Mouse (Mus musculus) neural tube, embryonic 14.5 days (tissue): ENCODE data around the gene Cdc42ep3. TPM values are rescaled to one million over a fixed set of nuclear protein-coding genes. Genes with fewer than 3 reads are reported as not detected.

Experiments
- ATAC-seq: fragments of 200-750 bp; cut with Nextera tagmentation; 2 replicates; pipeline ENCODE4 v1.8.0; 2017; ENCODE audit warnings: low read depth, mild to moderate bottlenecking, moderate TSS enrichment, moderate library complexity
- H3K27ac ChIP-seq: fragments of 300-500 bp; sonication (generic); 2 replicates; pipeline ENCODE4 v1.5.1; 2014; ENCODE audit warnings: low read depth, mild to moderate bottlenecking, control low read depth, low read length, moderate library complexity, mixed read lengths
- H3K27me3 ChIP-seq: fragments of 300-500 bp; sonication (generic); 2 replicates; pipeline ENCODE4 v1.6.1; 2014; ENCODE audit warnings: low read length; ENCODE audit not compliant: control insufficient read depth, insufficient read depth
- H3K36me3 ChIP-seq: fragments of 300-500 bp; sonication (generic); 2 replicates; pipeline ENCODE4 v1.6.1; 2014; ENCODE audit warnings: low read length, mixed read lengths; ENCODE audit not compliant: control insufficient read depth, insufficient read depth
- H3K4me1 ChIP-seq: fragments of 300-500 bp; sonication (generic); 2 replicates; pipeline ENCODE4 v1.6.1; 2014; ENCODE audit warnings: low read length; ENCODE audit not compliant: control insufficient read depth, insufficient read depth
- H3K4me2 ChIP-seq: fragments of 300-500 bp; sonication (generic); 2 replicates; pipeline ENCODE4 v1.6.1; 2014; ENCODE audit warnings: mild to moderate bottlenecking, low read depth, low read length, control low read depth
- H3K4me3 ChIP-seq: fragments of 300-500 bp; sonication (generic); 2 replicates; pipeline ENCODE4 v1.5.1; 2014; ENCODE audit warnings: low read depth, low read length, control low read depth, mixed read lengths
- H3K9ac ChIP-seq: fragments of 300-500 bp; sonication (generic); replicated peaks from 2 replicates; pipeline ENCODE4 v1.6.1; 2014; ENCODE audit warnings: low read depth, mild to moderate bottlenecking, control low read depth, low read length, mixed read lengths
- H3K9me3 ChIP-seq: fragments of 300-500 bp; sonication (generic); 2 replicates; pipeline ENCODE4 v1.6.1; 2016; ENCODE audit warnings: low read length; ENCODE audit not compliant: control insufficient read depth
- WGBS: fragments of 180-500 bp; shearing (Covaris S2); extraction: QIAGEN DNeasy Blood & Tissue Kit; methylation state at CpG from one replicate; pipeline ENCODE4 v1.1.7; 2014; 5-methylcytosine and 5-hydroxymethylcytosine counted together
- polyA plus RNA-seq: library from polyadenylated mRNA; unstranded; fragments of >200 nt; fragmentation: Nextera tagmentation; extraction: Ambion mirVana; gene quantifications from 2 replicates; pipeline ENCODE4 v1.2.1, GENCODE M21; 2014

Cdc42ep3 gene
- polyA plus RNA-seq, 1 experiment from 2014 or later: 58.4 TPM

DNA sequence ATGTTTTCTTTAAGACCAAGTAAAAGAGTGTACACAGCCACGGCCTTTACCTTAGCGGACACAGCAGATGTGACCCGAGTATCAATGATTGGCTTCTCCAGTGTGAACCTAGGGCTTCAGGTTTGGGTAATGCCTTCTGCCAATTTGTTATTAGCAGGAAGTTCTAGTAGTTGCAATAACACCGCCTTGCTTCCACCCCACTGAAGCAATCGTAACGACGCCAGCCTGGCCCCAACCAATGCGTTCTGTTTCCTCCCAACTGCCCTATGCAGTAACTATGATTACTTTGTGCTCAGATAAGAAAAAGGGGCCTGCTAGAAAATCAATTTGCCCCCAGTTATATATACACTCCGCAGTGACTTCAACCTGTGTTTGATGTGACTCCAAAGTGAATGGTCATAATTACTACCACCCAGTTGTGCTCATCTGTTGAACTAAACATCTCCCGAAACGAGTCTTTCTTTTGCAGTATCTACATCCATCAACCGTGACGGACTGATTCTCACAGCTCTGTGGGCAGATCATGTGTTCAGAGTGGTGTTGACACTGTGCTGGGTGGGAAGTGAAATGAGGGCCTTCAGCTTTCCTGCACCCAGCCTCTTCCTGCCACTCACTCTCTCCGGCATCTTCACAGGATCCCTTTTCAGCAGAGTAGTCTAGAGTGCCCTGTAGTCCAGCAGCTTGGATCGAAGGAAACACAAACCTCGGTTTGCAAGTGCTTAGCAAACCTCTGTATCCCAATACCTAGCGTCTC is 51.0 kb downstream of the Cdc42ep3 start:
- H3K9ac ChIP-seq: no peak overlapping the region
- 91% methylated on average over 17 of the region's 17 CpGs for WGBS
- no peak overlapping the region for H3K4me3 ChIP-seq
- no peaks in the 10 kb centered on the region for H3K4me1 ChIP-seq
- no peaks in the 10 kb centered on the region for H3K27me3 ChIP-seq
- ATAC-seq: no peak
- H3K9me3 ChIP-seq: no peaks in the 10 kb centered on the region
- no peaks in the 10 kb centered on the region for H3K36me3 ChIP-seq
- no peak overlapping the region for H3K27ac ChIP-seq
- H3K4me2 ChIP-seq: no peak overlapping the region

DNA sequence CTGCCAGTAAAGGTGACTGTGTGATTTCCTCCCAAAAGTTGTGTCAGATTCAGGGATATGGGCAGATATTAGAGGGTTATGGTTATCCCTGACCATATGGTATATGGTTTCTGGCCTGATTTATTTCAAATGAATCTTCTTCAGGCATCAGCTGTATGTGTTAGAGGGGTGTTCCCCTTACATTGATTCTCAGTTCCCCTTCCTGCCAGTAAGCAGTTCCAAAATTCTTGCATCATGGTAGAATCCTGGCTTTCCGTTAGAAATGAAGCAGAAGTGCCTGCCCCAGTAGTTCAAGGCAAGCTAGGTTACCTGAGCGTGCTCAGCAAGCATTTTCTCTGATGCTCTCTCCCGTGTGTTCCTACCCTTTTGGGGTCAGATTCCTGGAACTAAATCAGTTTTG is 51.7 kb downstream of the Cdc42ep3 start:
- H3K36me3 ChIP-seq: no peaks in the 10 kb centered on the region

DNA sequence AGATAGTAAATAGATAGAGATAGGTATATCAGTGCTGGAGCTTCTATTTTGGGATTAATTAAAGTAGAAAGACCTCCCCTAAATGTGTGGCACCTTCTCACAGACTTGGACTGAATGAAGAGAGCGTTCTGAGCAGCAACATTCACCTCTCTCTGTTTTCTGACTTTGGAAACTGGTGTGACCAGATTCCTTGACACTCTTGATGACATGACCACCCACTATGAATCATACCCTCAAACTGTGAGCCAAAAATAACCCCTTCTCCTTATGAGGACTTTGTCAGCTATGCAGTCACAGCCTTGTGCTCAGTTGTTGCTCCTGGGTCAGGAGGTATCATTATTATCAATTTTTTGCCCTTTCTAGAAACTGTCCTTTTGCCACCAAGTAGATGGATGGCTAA is 55.0 kb downstream of the Cdc42ep3 start:
- no peaks in the 10 kb centered on the region for H3K27me3 ChIP-seq
- no peak overlapping the region for H3K27ac ChIP-seq
- WGBS: 83% methylated on average over 1 of the region's 1 CpGs
- H3K36me3 ChIP-seq: no peaks in the 10 kb centered on the region
- no peaks in the 10 kb centered on the region for H3K9me3 ChIP-seq
- no peak overlapping the region for H3K9ac ChIP-seq
- no peak overlapping the region for H3K4me2 ChIP-seq
- ATAC-seq: no peak
- no peaks in the 10 kb centered on the region for H3K4me1 ChIP-seq
- H3K4me3 ChIP-seq: no peak overlapping the region

More for the DNA sequence above, 51.7 kb downstream of the Cdc42ep3 start:
- H3K4me2 ChIP-seq: no peak overlapping the region
- ATAC-seq: no peak
- no peak overlapping the region for H3K27ac ChIP-seq
- H3K4me3 ChIP-seq: no peak overlapping the region
- WGBS: 98% methylated on average over 3 of the region's 3 CpGs
- H3K9ac ChIP-seq: no peak overlapping the region
- no peaks in the 10 kb centered on the region for H3K27me3 ChIP-seq
- H3K9me3 ChIP-seq: no peaks in the 10 kb centered on the region
- H3K4me1 ChIP-seq: no peaks in the 10 kb centered on the region

DNA sequence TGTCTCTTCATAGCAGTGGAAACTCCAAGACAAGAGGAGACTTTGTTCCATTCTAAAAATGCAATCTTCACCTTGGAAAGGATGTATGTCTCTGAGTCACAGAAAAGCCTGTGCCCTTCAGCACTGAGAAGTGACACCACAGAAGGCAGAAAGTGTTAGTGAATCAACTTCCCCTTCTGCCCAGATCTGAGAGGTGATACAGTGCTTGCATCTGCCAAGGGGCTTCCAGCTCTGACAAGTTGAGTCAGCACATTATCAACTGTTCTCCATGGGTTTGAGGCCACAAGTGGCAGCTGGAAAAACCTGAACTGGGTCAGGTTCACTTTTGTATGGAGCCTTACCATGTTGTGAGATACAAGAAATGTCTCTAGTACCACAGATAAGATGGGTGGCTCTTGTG is 55.9 kb downstream of the Cdc42ep3 start:
- H3K9ac ChIP-seq: no peak overlapping the region
- ATAC-seq: no peak
- H3K4me2 ChIP-seq: no peak overlapping the region
- H3K9me3 ChIP-seq: no peaks in the 10 kb centered on the region
- no peak overlapping the region for H3K27ac ChIP-seq
- no peaks in the 10 kb centered on the region for H3K36me3 ChIP-seq
- no peaks in the 10 kb centered on the region for H3K27me3 ChIP-seq
- no peaks in the 10 kb centered on the region for H3K4me1 ChIP-seq
- no peak overlapping the region for H3K4me3 ChIP-seq

DNA sequence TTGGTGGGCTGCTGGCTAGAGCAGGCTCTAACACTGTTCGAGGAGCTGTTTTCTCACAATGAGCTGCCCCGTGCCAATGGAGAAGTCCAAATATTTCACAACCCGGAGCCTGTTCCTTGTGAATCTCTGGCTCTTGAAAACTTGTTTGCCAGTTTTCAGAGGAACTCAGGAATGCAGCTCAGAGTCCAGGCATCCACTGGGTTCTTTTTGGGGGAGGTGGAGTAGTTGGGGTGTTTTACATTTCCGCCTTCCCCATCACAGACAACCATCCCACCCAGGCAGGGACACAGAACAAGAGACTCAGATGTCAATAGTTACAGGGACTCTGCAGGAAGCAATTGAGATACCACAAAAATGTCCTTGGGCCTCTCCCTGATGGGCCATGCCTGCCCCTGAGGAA is 59.0 kb downstream of the Cdc42ep3 start:
- no peak overlapping the region for H3K4me2 ChIP-seq
- no peak overlapping the region for H3K27ac ChIP-seq
- H3K36me3 ChIP-seq: no peaks in the 10 kb centered on the region
- no peak overlapping the region for H3K4me3 ChIP-seq
- no peaks in the 10 kb centered on the region for H3K4me1 ChIP-seq
- ATAC-seq: no peak
- H3K27me3 ChIP-seq: no peaks in the 10 kb centered on the region
- no peaks in the 10 kb centered on the region for H3K9me3 ChIP-seq
- no peak overlapping the region for H3K9ac ChIP-seq
- 77% methylated on average over 4 of the region's 4 CpGs for WGBS

DNA sequence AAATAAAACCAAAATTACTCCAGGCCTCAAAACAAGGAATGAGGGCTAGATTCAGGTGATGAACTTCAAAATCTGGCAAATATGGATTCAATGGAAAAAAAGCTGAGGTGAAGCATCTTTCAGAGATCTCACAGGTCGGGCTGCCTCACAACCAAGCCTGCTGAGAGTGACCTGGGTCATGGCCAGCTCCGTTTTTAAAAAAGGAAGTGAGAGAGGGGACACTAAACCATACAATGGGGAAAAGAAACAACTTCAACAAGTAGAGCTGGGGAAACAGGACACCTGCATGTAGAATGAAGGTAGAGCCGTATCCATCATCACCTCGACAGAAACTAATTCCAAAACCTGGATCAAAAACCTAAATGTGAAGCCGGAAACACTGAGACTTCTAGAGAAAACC is 63.2 kb downstream of the Cdc42ep3 start:
- 82% methylated on average over 5 of the region's 5 CpGs for WGBS

DNA sequence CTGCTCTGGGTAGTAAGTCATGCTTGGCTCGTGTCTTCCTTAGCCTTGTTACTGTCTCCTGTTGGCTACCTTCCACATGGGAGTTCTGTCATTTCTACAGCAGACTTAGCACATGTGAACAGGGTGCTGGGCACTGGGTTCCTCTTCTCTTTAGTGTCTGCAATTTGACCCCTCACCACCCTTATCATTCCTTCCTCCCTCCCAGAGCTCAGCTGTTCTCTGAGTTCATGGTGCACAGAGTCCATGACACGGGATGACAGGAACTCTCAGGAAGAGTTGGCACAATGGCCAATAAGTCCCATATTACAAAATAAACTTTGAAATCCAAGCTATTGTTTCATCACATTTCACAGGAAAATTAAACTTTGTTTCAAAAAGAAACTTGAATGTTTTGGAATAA is 64.2 kb downstream of the Cdc42ep3 start:
- Histone ChIP-seq H3K27ac (no peak overlapping the region), H3K27me3 (no peaks in the 10 kb centered on the region), H3K4me3 (no peak overlapping the region), H3K9ac (no peak overlapping the region), H3K36me3 (no peaks in the 10 kb centered on the region), H3K9me3 (no peaks in the 10 kb centered on the region), H3K4me2 (no peak overlapping the region), H3K4me1 (no peaks in the 10 kb centered on the region)
- ATAC-seq: no peak
- WGBS: 89% methylated on average over 2 of the region's 2 CpGs

More for the DNA sequence above, 63.2 kb downstream of the Cdc42ep3 start:
- Histone ChIP-seq H3K4me2 (no peak overlapping the region), H3K36me3 (no peaks in the 10 kb centered on the region), H3K27ac (no peak overlapping the region), H3K4me1 (no peaks in the 10 kb centered on the region), H3K27me3 (no peaks in the 10 kb centered on the region), H3K4me3 (no peak overlapping the region), H3K9ac (no peak overlapping the region), H3K9me3 (no peaks in the 10 kb centered on the region)
- ATAC-seq: no peak

DNA sequence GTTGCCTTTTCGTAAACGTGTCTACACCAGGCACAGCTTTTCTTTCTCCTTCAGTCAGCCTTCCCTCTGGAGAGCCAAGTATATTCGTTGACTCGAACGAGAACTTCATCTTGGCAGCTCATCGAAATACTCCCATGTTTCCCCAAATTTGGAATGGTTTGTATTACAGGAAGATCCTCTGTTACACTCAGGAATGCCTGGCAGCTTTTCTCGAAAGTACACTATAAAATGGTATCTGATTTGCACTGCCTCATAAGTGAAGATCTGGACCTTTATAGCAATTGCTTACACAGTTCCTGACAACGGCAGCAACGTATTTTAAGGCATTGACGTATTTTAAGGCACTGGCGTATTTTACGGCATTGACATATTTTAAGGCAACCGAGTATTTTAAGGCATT is 67.6 kb downstream of the Cdc42ep3 start:
- no peak overlapping the region for H3K27ac ChIP-seq
- H3K9ac ChIP-seq: no peak overlapping the region
- no peaks in the 10 kb centered on the region for H3K27me3 ChIP-seq
- ATAC-seq: no peak
- 83% methylated on average over 13 of the region's 13 CpGs for WGBS
- no peaks in the 10 kb centered on the region for H3K4me1 ChIP-seq
- no peaks in the 10 kb centered on the region for H3K36me3 ChIP-seq
- no peak overlapping the region for H3K4me2 ChIP-seq
- H3K9me3 ChIP-seq: no peaks in the 10 kb centered on the region
- H3K4me3 ChIP-seq: no peak overlapping the region

DNA sequence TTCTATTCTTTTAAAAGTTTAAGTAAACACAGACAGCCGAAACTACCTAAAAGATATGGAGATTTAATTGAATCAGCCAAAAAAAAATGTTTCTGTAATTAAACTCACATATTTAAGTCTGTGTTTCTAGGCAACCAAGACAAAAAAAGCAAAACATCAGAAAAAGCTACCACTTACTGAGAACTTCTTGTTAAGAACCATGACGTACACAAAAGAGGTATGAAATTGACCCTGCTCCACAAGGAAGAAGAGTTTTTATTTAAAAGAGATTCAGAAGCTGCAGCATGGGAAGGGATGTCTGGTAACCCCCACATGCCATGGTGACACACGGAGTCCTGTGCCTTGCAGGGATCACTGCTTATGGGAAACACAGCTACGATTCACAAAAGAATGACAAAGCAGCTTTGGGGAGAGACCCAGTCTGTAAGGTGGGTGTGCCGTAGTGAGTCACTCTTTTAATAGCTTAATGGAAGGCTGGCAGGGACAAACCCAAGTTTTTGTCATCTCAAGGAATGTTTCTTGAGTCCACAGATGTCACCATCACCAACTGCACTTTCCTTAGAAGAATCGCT is 69.8 kb downstream of the Cdc42ep3 start:
- Histone ChIP-seq H3K9me3 (no peaks in the 10 kb centered on the region), H3K27me3 (no peaks in the 10 kb centered on the region), H3K4me3 (no peak overlapping the region), H3K9ac (no peak overlapping the region), H3K4me2 (no peak overlapping the region), H3K36me3 (no peaks in the 10 kb centered on the region), H3K27ac (no peak overlapping the region), H3K4me1 (no peaks in the 10 kb centered on the region)
- ATAC-seq: no peak
- WGBS: 28% methylated on average over 6 of the region's 6 CpGs
